Mouse (Mus musculus): ENCODE measurements at regions not wholly inside any gene's neighbourhood (a gene's known extent, or its start where the extent isn't known, plus 50 kb on each side); places are given as distances from the start of the nearest gene placed in this dataset.

GRCm38 (mm10) chr2:34025715-34026360, 138.1 kb upstream of the Mvb12b start:
- H3K9me3 ChIP-seq (replicated peaks; ENCODE audit: low read length) = peaks cover 3% of the 10 kb centered on the region
- H3K4me3 ChIP-seq (replicated peaks in 1 of 3; ENCODE audit: low read depth in 2 of 3, low read length in 2 of 3, poor library complexity in 1 of 3) = no peak overlapping the region
- DNase-seq (ENCODE audit: extremely low read depth) = peak; percentile 47

GRCm38 (mm10) chr2:34017142-34017453, 129.4 kb upstream of the Mvb12b start:
- H3K27me3 ChIP-seq (replicated peaks) = peaks cover 6% of the 10 kb centered on the region
- peaks cover 3% of the 10 kb centered on the region for H3K9me3 ChIP-seq (replicated peaks; ENCODE audit: low read length)
- no peaks in the 10 kb centered on the region for H3K4me1 ChIP-seq (ENCODE audit: control insufficient read depth in 1 of 2, insufficient read depth in 2 of 2)
- no peak for DNase-seq (ENCODE audit: extremely low read depth)
- TF ChIP-seq E2F4 (IDR thresholded peaks at IDR 0.05; ENCODE audit: insufficient replicate concordance, low read depth, low read length) = no peak
- TF ChIP-seq ZNF384 (IDR thresholded peaks at IDR 0.05; ENCODE audit: low read depth, low read length) = no peak
- no peak for TF ChIP-seq KAT2A (IDR thresholded peaks at IDR 0.05; ENCODE audit: insufficient replicate concordance, low read length)
- no peak for TF ChIP-seq MYC (IDR thresholded peaks at IDR 0.05; ENCODE audit: low read depth, low read length)
- no peak for TF ChIP-seq MEF2A (IDR thresholded peaks at IDR 0.05; ENCODE audit: borderline replicate concordance, low read depth, low read length)
- TF ChIP-seq PAX5 (IDR thresholded peaks at IDR 0.05; ENCODE audit: low read length) = no peak
- TF ChIP-seq ETS1 (conservative IDR thresholded peaks at IDR 0.05; ENCODE audit: low read depth, low read length) = no peak
- no peaks in the 10 kb centered on the region for H3K36me3 ChIP-seq (replicated peaks in 1 of 2; ENCODE audit: control insufficient read depth in 1 of 2, insufficient read depth in 1 of 2, low read length in 1 of 2)
- H3K4me2 ChIP-seq (ENCODE audit: insufficient read depth, low read depth, poor library complexity, severe bottlenecking) = no peak overlapping the region
- no peak overlapping the region for H3K4me3 ChIP-seq (replicated peaks in 1 of 3; ENCODE audit: low read depth in 2 of 3, low read length in 2 of 3, poor library complexity in 1 of 3)
- dilution Hi-C loops (cut with MboI; ENCODE audit: extremely low pct_ligation_motif_present, extremely low pct_unique_long_range_greater_than_20kb, low sequenced_read_pairs) (no loop called here), in situ Hi-C loops (cut with MboI; ENCODE audit: low pct_ligation_motif_present, low pct_unique_long_range_greater_than_20kb, low sequenced_read_pairs) (no loop called here)
- no peak overlapping the region for H3K9ac ChIP-seq (ENCODE audit: insufficient read depth, low read depth)
- H3K27ac ChIP-seq (ENCODE audit: insufficient read depth, low read depth) = no peak overlapping the region
- no peaks in the 10 kb centered on the region for H3K79me2 ChIP-seq (replicated peaks; ENCODE audit: control insufficient read depth, extremely low read depth, insufficient read depth, poor library complexity, severe bottlenecking)

More at GRCm38 (mm10) chr2:34025715-34026360, 138.1 kb upstream of the Mvb12b start:
- TF ChIP-seq RAD21 (IDR thresholded peaks at IDR 0.05; ENCODE audit: low read depth, low read length) = peak; percentile 67
- TF ChIP-seq GABPA (IDR thresholded peaks at IDR 0.05; ENCODE audit: insufficient replicate concordance, low read depth, low read length) = no peak
- peak; percentile 33 to 68; a peak in 2 of 4 replicates for TF ChIP-seq CTCF (conservative IDR thresholded peaks at IDR 0.05 in 1 of 2, IDR thresholded peaks at IDR 0.05 in 1 of 2; ENCODE audit: low read depth in 2 of 2, low read length in 2 of 2)
- peak; percentile 48 for TF ChIP-seq SMC3 (IDR thresholded peaks at IDR 0.05; ENCODE audit: low read depth, low read length)
- dilution Hi-C loops (cut with MboI; ENCODE audit: extremely low pct_ligation_motif_present, extremely low pct_unique_long_range_greater_than_20kb, low sequenced_read_pairs) = no loop called here
- no peak overlapping the region for H3K9ac ChIP-seq (ENCODE audit: insufficient read depth, low read depth)
- no peak overlapping the region for H3K4me2 ChIP-seq (ENCODE audit: insufficient read depth, low read depth, poor library complexity, severe bottlenecking)
- H3K4me1 ChIP-seq (ENCODE audit: control insufficient read depth in 1 of 2, insufficient read depth in 2 of 2) = peaks cover 0 to 3% of the 10 kb centered on the region in 2 experiments; a peak in 1 of 4 replicates
- in situ Hi-C loops (cut with MboI; ENCODE audit: low pct_ligation_motif_present, low pct_unique_long_range_greater_than_20kb, low sequenced_read_pairs) = no loop called here
- no peaks in the 10 kb centered on the region for H3K36me3 ChIP-seq (replicated peaks in 1 of 2; ENCODE audit: control insufficient read depth in 1 of 2, insufficient read depth in 1 of 2, low read length in 1 of 2)
- no peaks in the 10 kb centered on the region for H3K79me2 ChIP-seq (replicated peaks; ENCODE audit: control insufficient read depth, extremely low read depth, insufficient read depth, poor library complexity, severe bottlenecking)
- H3K27me3 ChIP-seq (replicated peaks) = peaks cover 11% of the 10 kb centered on the region
- no peak overlapping the region for H3K27ac ChIP-seq (ENCODE audit: insufficient read depth, low read depth)

- in situ Hi-C loops (cut with MboI; ENCODE audit: low pct_ligation_motif_present, low pct_unique_long_range_greater_than_20kb, low sequenced_read_pairs) (no loop called here), dilution Hi-C loops (cut with MboI; ENCODE audit: extremely low pct_ligation_motif_present, extremely low pct_unique_long_range_greater_than_20kb, low sequenced_read_pairs) (no loop called here)
- Histone ChIP-seq H3K36me3 (replicated peaks in 1 of 2; ENCODE audit: control insufficient read depth in 1 of 2, insufficient read depth in 1 of 2, low read length in 1 of 2) (no peaks in the 10 kb centered on the region), H3K4me3 (replicated peaks in 1 of 3; ENCODE audit: low read depth in 2 of 3, low read length in 2 of 3, poor library complexity in 1 of 3) (no peak overlapping the region), H3K9ac (ENCODE audit: insufficient read depth, low read depth) (no peak overlapping the region), H3K27me3 (replicated peaks) (peaks cover 6% of the 10 kb centered on the region), H3K9me3 (replicated peaks; ENCODE audit: low read length) (no peaks in the 10 kb centered on the region), H3K27ac (ENCODE audit: insufficient read depth, low read depth) (no peak overlapping the region), H3K4me2 (ENCODE audit: insufficient read depth, low read depth, poor library complexity, severe bottlenecking) (no peak overlapping the region), H3K79me2 (replicated peaks; ENCODE audit: control insufficient read depth, extremely low read depth, insufficient read depth, poor library complexity, severe bottlenecking) (no peaks in the 10 kb centered on the region), H3K4me1 (ENCODE audit: control insufficient read depth in 1 of 2, insufficient read depth in 2 of 2) (no peaks in the 10 kb centered on the region)
- no peak for DNase-seq (ENCODE audit: extremely low read depth)
- TF ChIP-seq ETS1 (conservative IDR thresholded peaks at IDR 0.05; ENCODE audit: low read depth, low read length) = no peak
Measured at GRCm38 (mm10) chr2:34016350-34017141, 128.8 kb upstream of the Mvb12b start.
